Mouse (Mus musculus) liver, embryonic 14.5 days (tissue): Measurements from ENCODE around the gene Rbl2. TPM values are rescaled to one million over a fixed set of nuclear protein-coding genes. Genes with fewer than 3 reads are reported as not detected.

ENCODE experiments used
- ATAC-seq: fragments of 200-750 bp; cut with Nextera tagmentation; 2 replicates; pipeline ENCODE4 v1.8.0; 2017; ENCODE audit warnings: moderate number of reproducible peaks, mild to moderate bottlenecking, moderate library complexity; ENCODE audit not compliant: insufficient read depth
- DNase-seq, 3 experiments: peaks; one replicate each; pipeline ENCODE4 v3.0.0-alpha.2; 2012 to 2013; ENCODE audit warnings: low read depth in 3 of 3, low spot score in 3 of 3
- H3K27ac ChIP-seq: fragments of 300-500 bp; sonication (generic); 2 replicates; pipeline ENCODE4 v1.5.1; 2014; ENCODE audit warnings: moderate library complexity, mild to moderate bottlenecking, control low read depth, inconsistent platforms
- H3K27me3 ChIP-seq: fragments of 300-500 bp; sonication (generic); 2 replicates; pipeline ENCODE4 v1.6.1; 2014; ENCODE audit warnings: mild to moderate bottlenecking, low read length, moderate library complexity; ENCODE audit not compliant: control insufficient read depth, insufficient read depth
- H3K36me3 ChIP-seq: fragments of 300-500 bp; sonication (generic); replicated peaks from 2 replicates; pipeline ENCODE4 v1.6.1; 2014; ENCODE audit warnings: low read depth; ENCODE audit not compliant: control insufficient read depth, insufficient read depth
- H3K4me1 ChIP-seq, 2 experiments: fragments of 200-500 bp in 1 of 2; fragments of 300-500 bp in 1 of 2; sonication (generic) in 1 of 2; replicated peaks; 2 replicates each; pipeline ENCODE4 v1.6.1; 2012 to 2014; ENCODE audit warnings: antibody characterized with exemption in 1 of 2, inconsistent platforms in 1 of 2, low read length in 1 of 2; ENCODE audit not compliant: control insufficient read depth in 2 of 2, insufficient read depth in 2 of 2
- H3K4me2 ChIP-seq: fragments of 300-500 bp; sonication (generic); 2 replicates; pipeline ENCODE4 v1.6.1; 2014; ENCODE audit warnings: low read depth, mild to moderate bottlenecking, control low read depth, moderate library complexity
- H3K4me3 ChIP-seq, 2 experiments: fragments of 200-500 bp in 1 of 2; fragments of 300-500 bp in 1 of 2; sonication (generic) in 1 of 2; 2 replicates each; pipeline ENCODE4 v1.5.1; 2012 to 2014; ENCODE audit warnings: low read depth in 2 of 2, low read length in 2 of 2, mild to moderate bottlenecking in 2 of 2, control low read depth in 1 of 2, inconsistent platforms in 1 of 2, moderate library complexity in 1 of 2; ENCODE audit not compliant: insufficient read depth in 1 of 2
- H3K9ac ChIP-seq: fragments of 300-500 bp; sonication (generic); replicated peaks from 2 replicates; pipeline ENCODE4 v1.6.1; 2014; ENCODE audit warnings: mild to moderate bottlenecking, control low read depth, moderate library complexity
- H3K9me3 ChIP-seq: fragments of 300-500 bp; sonication (generic); 2 replicates; pipeline ENCODE4 v1.6.1; 2016; ENCODE audit warnings: low read length, mixed read lengths; ENCODE audit not compliant: control insufficient read depth
- CTCF ChIP-seq: IDR thresholded peaks from 2 replicates; pipeline ENCODE4 v1.5.1; 2016; ENCODE audit warnings: antibody characterized with exemption, low read depth, control low read depth
- EP300 ChIP-seq: IDR thresholded peaks from 2 replicates; pipeline ENCODE4 v1.6.1; 2016; ENCODE audit warnings: antibody characterized with exemption, low read depth
- WGBS: fragments of 180-500 bp; shearing (Covaris S2); extraction: QIAGEN DNeasy Blood & Tissue Kit; methylation state at CpG from one replicate; pipeline ENCODE4 v1.1.7; 2014; ENCODE audit not compliant: insufficient replicate concordance; 5-methylcytosine and 5-hydroxymethylcytosine counted together
- polyA plus RNA-seq, 2 experiments: library from polyadenylated mRNA; depleted of rRNA in 1 of 2; stranded (reverse) in 1 of 2; unstranded in 1 of 2; fragments of >200 nt; fragmentation: Nextera tagmentation in 1 of 2; extraction: Ambion mirVana in 1 of 2; gene quantifications; 2 replicates each; pipeline versions ENCODE4 v1.2.1 to v1.2.3; 2012 to 2014

Gene Rbl2
- polyA plus RNA-seq, 2 experiments: 4.5 to 4.9 TPM

GRCm38 (mm10) chr8:91151531-91151930, 81.7 kb downstream of the Rbl2 start:
- Histone ChIP-seq H3K27ac (no peak overlapping the region), H3K9me3 (no peaks in the 10 kb centered on the region), H3K4me1 (no peaks in the 10 kb centered on the region), H3K27me3 (no peaks in the 10 kb centered on the region), H3K36me3 (no peaks in the 10 kb centered on the region), H3K4me2 (no peak overlapping the region), H3K9ac (no peak overlapping the region), H3K4me3 (no peak overlapping the region)
- no peak for TF ChIP-seq EP300
- no peak for TF ChIP-seq CTCF
- no peak for ATAC-seq
- DNase-seq: no peak
- 71% methylated on average over 7 of the region's 7 CpGs for WGBS

GRCm38 (mm10) chr8:91153831-91154230, 84.0 kb downstream of the Rbl2 start:
- Histone ChIP-seq H3K4me1 (no peaks in the 10 kb centered on the region), H3K9me3 (no peaks in the 10 kb centered on the region), H3K4me3 (no peak overlapping the region), H3K4me2 (no peak overlapping the region), H3K9ac (no peak overlapping the region), H3K36me3 (no peaks in the 10 kb centered on the region), H3K27ac (no peak overlapping the region), H3K27me3 (no peaks in the 10 kb centered on the region)
- no peak for ATAC-seq
- no peak for TF ChIP-seq EP300
- TF ChIP-seq CTCF: peak; percentile 49; the same call in 1 of the 2 replicates
- DNase-seq: no peak
- WGBS: 61% methylated on average over 3 of the region's 3 CpGs

- WGBS: 43% methylated on average over 6 of the region's 6 CpGs
- no peak overlapping the region for H3K4me2 ChIP-seq
- no peak for ATAC-seq
- no peak overlapping the region for H3K4me3 ChIP-seq
- H3K9me3 ChIP-seq: no peaks in the 10 kb centered on the region
- no peaks in the 10 kb centered on the region for H3K27me3 ChIP-seq
- no peaks in the 10 kb centered on the region for H3K4me1 ChIP-seq
- TF ChIP-seq CTCF (peak; percentile 57), EP300 (no peak)
- peak in 2 of 3 experiments; percentile 30 to 33 for DNase-seq
- no peak overlapping the region for H3K27ac ChIP-seq
- H3K9ac ChIP-seq: no peak overlapping the region
- no peaks in the 10 kb centered on the region for H3K36me3 ChIP-seq
These were observed 84.7 kb downstream of the Rbl2 start for GRCm38 (mm10) chr8:91154564-91154963.

GRCm38 (mm10) chr8:91158617-91159016, 88.8 kb downstream of the Rbl2 start:
- Histone ChIP-seq H3K27me3 (no peaks in the 10 kb centered on the region), H3K9me3 (no peaks in the 10 kb centered on the region), H3K9ac (no peak overlapping the region), H3K4me1 (no peaks in the 10 kb centered on the region), H3K36me3 (no peaks in the 10 kb centered on the region), H3K4me2 (no peak overlapping the region), H3K4me3 (no peak overlapping the region), H3K27ac (no peak overlapping the region)
- WGBS: 56% methylated on average over 10 of the region's 10 CpGs
- TF ChIP-seq EP300 (no peak), CTCF (no peak)
- DNase-seq: no peak
- ATAC-seq: no peak

- Histone ChIP-seq H3K36me3 (no peaks in the 10 kb centered on the region), H3K4me1 (no peaks in the 10 kb centered on the region), H3K4me3 (no peak overlapping the region), H3K9ac (no peak overlapping the region), H3K27ac (no peak overlapping the region), H3K9me3 (no peaks in the 10 kb centered on the region), H3K27me3 (no peaks in the 10 kb centered on the region), H3K4me2 (no peak overlapping the region)
- ATAC-seq (no peak), DNase-seq (no peak)
- TF ChIP-seq CTCF: no peak
- TF ChIP-seq EP300: no peak
- WGBS: 38% methylated on average over 15 of the region's 15 CpGs
These were observed 90.3 kb downstream of the Rbl2 start for GRCm38 (mm10) chr8:91159959-91160800.
